Mouse (Mus musculus): Measurements from ENCODE around the gene Ism1. TPM values are rescaled to one million over a fixed set of nuclear protein-coding genes. Genes with fewer than 3 reads are reported as not detected.

Ism1 gene
- total and polyA plus RNA-seq, 3 experiments = 19.1 to 30.1 (median 26.0) TPM

Other genes with a start within 250 kb of the Ism1 start
- gene Sptlc3, start 184.3 kb upstream of the Ism1 start, total RNA-seq (2021) = not detected
- not detected in 2 replicates for gene Sptlc3, start 184.3 kb upstream of the Ism1 start, polyA plus RNA-seq (2012; rRNA removed)